Mouse (Mus musculus): Measurements from ENCODE around the gene Ttll13. TPM values are rescaled to one million over a fixed set of nuclear protein-coding genes. Genes with fewer than 3 reads are reported as not detected.

The Ttll13 gene
- total RNA-seq, 1 experiment from 2014 or later: 2.7 TPM

DNA sequence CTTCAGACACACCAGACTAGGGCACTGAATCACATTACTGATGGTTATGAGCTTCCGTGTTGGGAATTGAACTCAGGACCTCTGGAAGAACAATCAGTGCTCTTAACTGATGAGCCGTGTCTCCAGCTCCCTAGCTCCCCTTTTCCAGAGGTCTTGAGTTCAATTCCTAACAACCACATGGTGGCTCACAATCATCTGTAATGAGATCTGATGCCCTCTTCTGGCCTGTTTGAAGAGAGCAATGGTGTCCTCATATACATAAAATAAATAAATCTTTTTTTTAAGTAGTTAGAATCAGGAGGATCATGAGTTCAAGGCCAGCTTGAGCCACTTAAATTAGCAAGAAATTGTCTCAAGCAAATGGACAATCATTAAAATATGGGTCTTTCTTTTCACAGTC lies 9.8 kb downstream of the Ttll13 start:
- ATAC-seq (ENCODE audit: extremely low read depth, insufficient number of reproducible peaks, low FRiP score, poor library complexity, severe bottlenecking): no peak

GRCm38 (mm10) chr7:80257706-80258105 lies 11.5 kb downstream of the Ttll13 start:
- ATAC-seq (ENCODE audit: extremely low read depth, insufficient number of reproducible peaks, low FRiP score, poor library complexity, severe bottlenecking): no peak

DNA sequence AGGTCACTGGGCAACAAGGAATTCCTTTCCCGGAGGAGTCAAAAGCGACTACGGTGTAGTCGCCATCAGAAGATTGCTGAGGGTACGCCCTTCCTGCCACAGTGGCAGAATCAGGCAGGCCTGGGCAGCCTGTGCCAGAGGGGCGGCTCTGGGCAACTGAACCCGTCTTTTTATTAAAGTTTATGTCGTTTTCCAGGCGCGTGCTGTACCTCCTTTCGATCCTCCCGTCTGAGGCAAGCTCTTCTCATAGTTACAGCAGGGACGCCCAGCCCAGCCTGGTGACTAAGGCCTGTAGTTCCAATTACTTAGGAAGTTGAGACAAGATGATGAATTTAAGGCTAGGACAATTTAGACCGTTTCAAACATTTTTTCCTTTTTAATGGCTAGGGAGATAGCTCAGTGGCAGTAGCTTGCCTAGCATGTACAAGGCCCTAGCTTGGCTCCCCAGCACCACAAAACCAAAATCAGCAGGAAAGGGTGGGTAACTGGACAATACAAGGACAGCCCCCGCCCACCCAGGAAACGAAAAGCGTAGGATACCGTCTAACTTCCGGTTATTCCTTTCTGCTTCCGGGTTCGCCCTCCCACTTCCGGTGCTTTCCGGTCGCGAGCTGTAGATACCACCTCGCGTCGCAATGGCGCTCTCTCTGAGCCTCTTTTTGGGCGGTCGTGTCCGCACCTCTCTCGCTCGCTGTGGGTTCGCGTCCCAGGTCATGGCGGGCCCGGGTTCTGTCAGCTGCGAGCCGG lies 14.6 kb downstream of the Ttll13 start, which contains the start of gene Ngrn:
Gene Ngrn (plus strand): TSS at position 591 of the 747 bp plus-strand sequence.
- ATAC-seq (ENCODE audit: extremely low read depth, insufficient number of reproducible peaks, low FRiP score, poor library complexity, severe bottlenecking): peak; percentile 88

- peak; percentile 30; the same call in 1 of the 2 replicates for ATAC-seq (ENCODE audit: extremely low read depth, insufficient number of reproducible peaks, low FRiP score, poor library complexity, severe bottlenecking)
These were observed 15.3 kb downstream of the Ttll13 start for GRCm38 (mm10) chr7:80261372-80261990.

- ATAC-seq (ENCODE audit: extremely low read depth, insufficient number of reproducible peaks, low FRiP score, poor library complexity, severe bottlenecking): no peak
These were observed 18.4 kb downstream of the Ttll13 start for GRCm38 (mm10) chr7:80264606-80265005.

- no peak for ATAC-seq (ENCODE audit: extremely low read depth, insufficient number of reproducible peaks, low FRiP score, poor library complexity, severe bottlenecking)
These were observed 21.6 kb downstream of the Ttll13 start for GRCm38 (mm10) chr7:80267764-80268163.

- peak; percentile 82 for ATAC-seq (ENCODE audit: extremely low read depth, insufficient number of reproducible peaks, low FRiP score, poor library complexity, severe bottlenecking)
These were observed 22.9 kb downstream of the Ttll13 start, which contains the start of gene Vps33b for GRCm38 (mm10) chr7:80268897-80269750. Gene Vps33b, plus strand, starts transcription at chr7:80269649.

- ATAC-seq (ENCODE audit: extremely low read depth, insufficient number of reproducible peaks, low FRiP score, poor library complexity, severe bottlenecking): peak; percentile 10; the same call in 1 of the 2 replicates
These were observed 23.6 kb downstream of the Ttll13 start for GRCm38 (mm10) chr7:80269751-80270255.

GRCm38 (mm10) chr7:80273456-80273855 lies 27.3 kb downstream of the Ttll13 start:
- no peak for ATAC-seq (ENCODE audit: extremely low read depth, insufficient number of reproducible peaks, low FRiP score, poor library complexity, severe bottlenecking)

DNA sequence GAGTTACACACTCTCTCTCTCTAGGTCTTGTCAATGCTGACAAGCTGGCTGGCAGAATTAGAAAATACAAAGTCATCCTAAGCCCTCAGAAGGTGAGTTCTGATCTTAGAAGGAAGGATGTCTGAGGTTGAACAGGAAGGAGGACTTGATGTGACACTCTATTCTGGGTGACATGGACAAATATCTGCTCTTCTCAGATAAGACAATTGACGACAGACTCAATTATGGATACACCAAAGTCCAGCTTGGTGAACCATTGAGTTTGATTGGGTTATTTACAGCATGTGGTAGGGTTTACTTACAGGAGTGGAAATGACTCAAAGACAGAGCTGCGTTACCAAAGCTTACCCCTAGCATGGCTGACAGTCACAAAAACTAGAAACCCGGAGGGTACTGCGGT lies 30.2 kb downstream of the Ttll13 start:
- no peak for ATAC-seq (ENCODE audit: extremely low read depth, insufficient number of reproducible peaks, low FRiP score, poor library complexity, severe bottlenecking)

DNA sequence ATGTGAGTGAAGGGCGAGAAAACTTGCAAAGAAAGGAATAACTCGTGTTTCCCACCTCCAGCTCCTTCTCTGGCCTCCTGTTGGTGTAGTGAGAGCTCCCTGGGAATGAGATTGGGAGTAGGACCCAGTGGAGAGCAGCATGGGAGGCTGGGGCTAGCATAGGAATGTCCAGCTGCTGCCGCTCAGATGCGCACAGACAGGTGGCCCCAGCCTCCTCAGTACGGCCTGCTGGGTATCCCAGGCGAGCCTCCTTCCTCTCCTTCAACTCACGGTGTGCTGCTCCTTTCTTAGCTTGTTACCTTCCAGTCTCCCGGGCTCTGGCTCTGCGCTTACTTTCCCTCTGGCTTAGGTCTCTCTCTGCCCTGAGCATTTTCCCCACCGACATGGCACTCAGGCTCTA lies 33.9 kb downstream of the Ttll13 start:
- no peak for ATAC-seq (ENCODE audit: extremely low read depth, insufficient number of reproducible peaks, low FRiP score, poor library complexity, severe bottlenecking)

GRCm38 (mm10) chr7:80280998-80281397 lies 34.8 kb downstream of the Ttll13 start:
- ATAC-seq (ENCODE audit: extremely low read depth, insufficient number of reproducible peaks, low FRiP score, poor library complexity, severe bottlenecking): no peak

- no peak for ATAC-seq (ENCODE audit: extremely low read depth, insufficient number of reproducible peaks, low FRiP score, poor library complexity, severe bottlenecking)
These were observed 35.5 kb downstream of the Ttll13 start for GRCm38 (mm10) chr7:80281646-80282045.

GRCm38 (mm10) chr7:80283226-80283918 lies 37.2 kb downstream of the Ttll13 start:
- no peak for ATAC-seq (ENCODE audit: extremely low read depth, insufficient number of reproducible peaks, low FRiP score, poor library complexity, severe bottlenecking)

DNA sequence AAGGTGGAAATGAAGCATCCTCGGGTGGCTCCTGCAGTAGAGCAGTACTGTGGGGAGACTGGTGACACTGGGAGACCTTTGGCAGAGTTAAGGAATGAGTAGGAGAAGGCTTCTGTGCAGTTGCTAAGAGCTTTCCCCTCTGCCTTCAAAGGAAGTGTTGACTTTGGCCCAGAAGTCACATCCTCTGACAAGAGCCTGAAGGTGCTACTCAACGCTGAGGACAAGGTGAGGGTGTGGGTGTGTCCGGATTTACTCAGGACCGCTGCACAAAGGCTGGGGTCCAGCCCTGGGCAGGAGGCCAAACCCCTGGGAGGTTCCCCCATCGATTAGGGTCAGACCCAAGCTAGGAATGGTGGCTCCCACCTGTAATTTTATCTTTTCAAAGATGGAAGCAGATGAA lies 38.2 kb downstream of the Ttll13 start:
- no peak for ATAC-seq (ENCODE audit: extremely low read depth, insufficient number of reproducible peaks, low FRiP score, poor library complexity, severe bottlenecking)

- ATAC-seq (ENCODE audit: extremely low read depth, insufficient number of reproducible peaks, low FRiP score, poor library complexity, severe bottlenecking): no peak
These were observed 39.5 kb downstream of the Ttll13 start for GRCm38 (mm10) chr7:80285725-80286124.

GRCm38 (mm10) chr7:80287736-80288135 lies 41.6 kb downstream of the Ttll13 start:
- ATAC-seq (ENCODE audit: extremely low read depth, insufficient number of reproducible peaks, low FRiP score, poor library complexity, severe bottlenecking): no peak

GRCm38 (mm10) chr7:80294062-80294763 lies 48.0 kb downstream of the Ttll13 start, which contains the start of gene Prc1:
Gene Prc1, plus strand, starts transcription at chr7:80294450.
- peak; percentile 99 for ATAC-seq (ENCODE audit: extremely low read depth, insufficient number of reproducible peaks, low FRiP score, poor library complexity, severe bottlenecking)

Measured in neutrophil, adult 5-6 weeks (primary cell).